Mouse (Mus musculus): Measurements from ENCODE around the gene Mcts1. TPM values are rescaled to one million over a fixed set of nuclear protein-coding genes. Genes with fewer than 3 reads are reported as not detected.

The Mcts1 gene
- total RNA-seq (2021): 10 to 100 TPM; 41.6 to 42.8 TPM

GRCm38 (mm10) chrX:38600177-38600994 lies at the start of gene Mcts1:
Mcts1 (plus strand) TSS chrX:38600578.
- intact Hi-C loops (cut with DNase I): loop anchor here (1.0 to 5.0 kb wide), 2 partner anchors 34 to 38 kb away; no protein-coding TSS in a partner anchor

GRCm38 (mm10) chrX:38553255-38553654 lies 47.1 kb upstream of the Mcts1 start:
- intact Hi-C loops (cut with DNase I): no loop called here
- no peak for DNase-seq

More at GRCm38 (mm10) chrX:38600177-38600994, at the start of gene Mcts1:
- DNase-seq: peak; percentile 80 to 81

GRCm38 (mm10) chrX:38563941-38564541 lies 36.3 kb upstream of the Mcts1 start:
- intact Hi-C loops (cut with DNase I): loop anchor here (5.0 kb wide), 2 partner anchors 38 to 68 kb away; partner anchors contain the start of gene Mcts1
- peak; percentile 27 to 29 for DNase-seq

GRCm38 (mm10) chrX:38564542-38565175 lies 35.7 kb upstream of the Mcts1 start:
- intact Hi-C loops (cut with DNase I): loop anchor here (5.0 kb wide), 2 partner anchors 38 to 68 kb away; partner anchors contain the start of gene Mcts1
- peak; percentile 89 for DNase-seq

GRCm38 (mm10) chrX:38565176-38565542 lies 35.2 kb upstream of the Mcts1 start:
- DNase-seq: no peak
- intact Hi-C loops (cut with DNase I): no loop called here

GRCm38 (mm10) chrX:38566521-38567205 lies 33.7 kb upstream of the Mcts1 start:
- intact Hi-C loops (cut with DNase I): no loop called here

GRCm38 (mm10) chrX:38576078-38576477 lies 24.3 kb upstream of the Mcts1 start, which contains the start of gene Cul4b:
Cul4b (minus strand) TSS chrX:38576196.
- peak; percentile 53 to 56 for DNase-seq
- intact Hi-C loops (cut with DNase I): no loop called here

More at GRCm38 (mm10) chrX:38566521-38567205, 33.7 kb upstream of the Mcts1 start:
- no peak for DNase-seq

- DNase-seq: no peak
- intact Hi-C loops (cut with DNase I): no loop called here
Measured at GRCm38 (mm10) chrX:38581140-38581539, 19.2 kb upstream of the Mcts1 start.

- intact Hi-C loops (cut with DNase I): no loop called here
- no peak for DNase-seq
Measured at GRCm38 (mm10) chrX:38583261-38583660, 17.1 kb upstream of the Mcts1 start.

- intact Hi-C loops (cut with DNase I): no loop called here
- DNase-seq: peak; percentile 17 to 30
Measured at GRCm38 (mm10) chrX:38589827-38590226, 10.6 kb upstream of the Mcts1 start.

- DNase-seq: no peak
Measured at GRCm38 (mm10) chrX:38591749-38592148, 8.6 kb upstream of the Mcts1 start.

GRCm38 (mm10) chrX:38593180-38593889 lies 7.0 kb upstream of the Mcts1 start:
- no peak for DNase-seq
- intact Hi-C loops (cut with DNase I): no loop called here

More at GRCm38 (mm10) chrX:38591749-38592148, 8.6 kb upstream of the Mcts1 start:
- intact Hi-C loops (cut with DNase I): no loop called here

GRCm38 (mm10) chrX:38600995-38601369 lies 604 bp downstream of the Mcts1 start:
- peak; percentile 23 to 38 for DNase-seq
- intact Hi-C loops (cut with DNase I): loop anchor here (1.0 to 5.0 kb wide), 2 partner anchors 33 to 39 kb away; no protein-coding TSS in a partner anchor

GRCm38 (mm10) chrX:38634801-38635637 lies 34.6 kb downstream of the Mcts1 start, which contains the start of gene C1galt1c1:
C1galt1c1 (minus strand) TSS chrX:38635087.
- intact Hi-C loops (cut with DNase I): loop anchor here (1.0 to 5.0 kb wide), 2 partner anchors 35 to 73 kb away; partner anchors contain the start of gene Mcts1
- DNase-seq: peak; percentile 91 to 92

GRCm38 (mm10) chrX:38635638-38635931 lies 35.2 kb downstream of the Mcts1 start:
- DNase-seq: no peak
- intact Hi-C loops (cut with DNase I): no loop called here

GRCm38 (mm10) chrX:38641435-38641834 lies 41.1 kb downstream of the Mcts1 start:
- intact Hi-C loops (cut with DNase I): no loop called here
- no peak for DNase-seq

GRCm38 (mm10) chrX:38642183-38642582 lies 41.8 kb downstream of the Mcts1 start:
- no peak for DNase-seq
- intact Hi-C loops (cut with DNase I): no loop called here

GRCm38 (mm10) chrX:38650404-38651039 lies 50.1 kb downstream of the Mcts1 start:
- peak in 1 of 2 experiments; percentile 11 for DNase-seq
- intact Hi-C loops (cut with DNase I): loop anchor here (2.0 kb wide), 1 partner anchor 136 kb away; no protein-coding TSS in a partner anchor

Measured in heart, postnatal 10 days (tissue).